Mouse (Mus musculus) E14TG2a.4 (cell line): Measurements from ENCODE around the gene Slc22a20.

Experiments used
- H3K27me3 ChIP-seq: 2 replicates; pipeline ENCODE4 v1.6.1; 2014; ENCODE audit warnings: low read length, control low read depth; ENCODE audit not compliant: insufficient read depth
- H3K36me3 ChIP-seq: 2 replicates; pipeline ENCODE4 v1.6.1; 2014; ENCODE audit warnings: low read length, control low read depth; ENCODE audit not compliant: insufficient read depth
- H3K4me1 ChIP-seq: replicated peaks from 2 replicates; pipeline ENCODE4 v1.6.1; 2014; ENCODE audit warnings: low read depth, low read length, control low read depth
- H3K4me3 ChIP-seq: replicated peaks from 2 replicates; pipeline ENCODE4 v1.5.1; 2014; ENCODE audit warnings: mild to moderate bottlenecking, low read length
- H3K9me3 ChIP-seq: 2 replicates; pipeline ENCODE4 v1.6.1; 2014; ENCODE audit warnings: low read length, control low read depth
- CTCF ChIP-seq: conservative IDR thresholded peaks from 2 replicates; pipeline ENCODE4 v1.5.1; 2014; ENCODE audit warnings: low read length
- NANOG ChIP-seq: IDR thresholded peaks from 2 replicates; pipeline ENCODE4 v1.6.1; 2014; ENCODE audit warnings: borderline replicate concordance, low read length, mixed read lengths
- POU5F1 ChIP-seq: IDR thresholded peaks from 2 replicates; pipeline ENCODE4 v1.6.1; 2014; ENCODE audit warnings: low read length, borderline replicate concordance

Gene Slc22a20

GRCm38 (mm10) chr19:6016532-6016931 lies 30.6 kb upstream of the Slc22a20 start:
- TF ChIP-seq POU5F1 (no peak), NANOG (no peak), CTCF (no peak)
- Histone ChIP-seq H3K4me1 (peaks cover 71% of the 10 kb centered on the region), H3K27me3 (peaks cover 27% of the 10 kb centered on the region), H3K4me3 (peak overlapping the region; percentile 80), H3K9me3 (no peaks in the 10 kb centered on the region), H3K36me3 (peaks cover 9% of the 10 kb centered on the region; the same call in 1 of the 2 replicates)

- Histone ChIP-seq H3K9me3 (no peaks in the 10 kb centered on the region), H3K4me3 (peak within 1 kb of the TSS; percentile 80), H3K4me1 (peaks cover 78% of the 10 kb centered on the region), H3K27me3 (peaks cover 27% of the 10 kb centered on the region), H3K36me3 (peaks cover 9% of the 10 kb centered on the region; the same call in 1 of the 2 replicates)
- TF ChIP-seq CTCF (peak; percentile 7; the same call in 1 of the 2 replicates), POU5F1 (no peak)
Observed at GRCm38 (mm10) chr19:6015511-6016315, 29.8 kb upstream of the Slc22a20 start, which contains the start of gene Capn1. Capn1 (minus strand) TSS chr19:6015897.

- peak overlapping the region; percentile 80 for H3K4me3 ChIP-seq
- H3K9me3 ChIP-seq = no peaks in the 10 kb centered on the region
- H3K36me3 ChIP-seq = peaks cover 9% of the 10 kb centered on the region; the same call in 1 of the 2 replicates
- peaks cover 27% of the 10 kb centered on the region for H3K27me3 ChIP-seq
- peaks cover 82% of the 10 kb centered on the region for H3K4me1 ChIP-seq
- TF ChIP-seq NANOG (no peak), CTCF (no peak), POU5F1 (no peak)
Observed at GRCm38 (mm10) chr19:6014991-6015510, 29.1 kb upstream of the Slc22a20 start.

GRCm38 (mm10) chr19:6013691-6014090 lies 27.7 kb upstream of the Slc22a20 start:
- peak overlapping the region; percentile 80 for H3K4me3 ChIP-seq
- peaks cover 82% of the 10 kb centered on the region for H3K4me1 ChIP-seq
- peaks cover 27% of the 10 kb centered on the region for H3K27me3 ChIP-seq
- H3K9me3 ChIP-seq = no peaks in the 10 kb centered on the region
- TF ChIP-seq CTCF = no peak
- no peak for TF ChIP-seq NANOG
- no peak for TF ChIP-seq POU5F1
- H3K36me3 ChIP-seq = peaks cover 9% of the 10 kb centered on the region; the same call in 1 of the 2 replicates

GRCm38 (mm10) chr19:6009137-6009536 lies 23.2 kb upstream of the Slc22a20 start:
- no peaks in the 10 kb centered on the region for H3K9me3 ChIP-seq
- peak overlapping the region; percentile 55 for H3K4me3 ChIP-seq
- H3K36me3 ChIP-seq = peaks cover 22% of the 10 kb centered on the region
- peak; percentile 53; the same call in 1 of the 2 replicates for TF ChIP-seq POU5F1
- peak; percentile 9; the same call in 1 of the 2 replicates for TF ChIP-seq NANOG
- no peak for TF ChIP-seq CTCF
- peaks cover 16% of the 10 kb centered on the region for H3K27me3 ChIP-seq
- H3K4me1 ChIP-seq = peaks cover 72% of the 10 kb centered on the region

GRCm38 (mm10) chr19:6007013-6007412 lies 21.1 kb upstream of the Slc22a20 start:
- Histone ChIP-seq H3K9me3 (no peaks in the 10 kb centered on the region), H3K4me1 (peaks cover 67% of the 10 kb centered on the region), H3K4me3 (no peak overlapping the region), H3K36me3 (peaks cover 13% of the 10 kb centered on the region), H3K27me3 (no peaks in the 10 kb centered on the region)
- TF ChIP-seq CTCF = no peak

GRCm38 (mm10) chr19:6005541-6005940 lies 19.6 kb upstream of the Slc22a20 start:
- H3K9me3 ChIP-seq = no peaks in the 10 kb centered on the region
- no peak overlapping the region for H3K4me3 ChIP-seq
- no peaks in the 10 kb centered on the region for H3K27me3 ChIP-seq
- TF ChIP-seq POU5F1 (no peak), CTCF (no peak), NANOG (no peak)
- peaks cover 17% of the 10 kb centered on the region for H3K36me3 ChIP-seq
- H3K4me1 ChIP-seq = peaks cover 58% of the 10 kb centered on the region

- peaks cover 26% of the 10 kb centered on the region for H3K36me3 ChIP-seq
- H3K27me3 ChIP-seq = no peaks in the 10 kb centered on the region
- H3K4me1 ChIP-seq = peaks cover 24% of the 10 kb centered on the region
- TF ChIP-seq CTCF = no peak
- TF ChIP-seq POU5F1 = no peak
- TF ChIP-seq NANOG = no peak
- no peak overlapping the region for H3K4me3 ChIP-seq
- H3K9me3 ChIP-seq = no peaks in the 10 kb centered on the region
Observed at GRCm38 (mm10) chr19:5999969-6000368, 14.0 kb upstream of the Slc22a20 start.

- peaks cover 38% of the 10 kb centered on the region for H3K36me3 ChIP-seq
- H3K4me3 ChIP-seq = no peak overlapping the region
- no peak for TF ChIP-seq POU5F1
- TF ChIP-seq CTCF = peak; percentile 62
- peaks cover 26% of the 10 kb centered on the region for H3K4me1 ChIP-seq
- H3K9me3 ChIP-seq = no peaks in the 10 kb centered on the region
- no peaks in the 10 kb centered on the region for H3K27me3 ChIP-seq
Observed at GRCm38 (mm10) chr19:5998180-5998579, 12.2 kb upstream of the Slc22a20 start.
